Mouse (Mus musculus) heart, adult 2 months (tissue): ENCODE results near the gene Slamf1. TPM values are rescaled to one million over a fixed set of nuclear protein-coding genes. Genes with fewer than 3 reads are reported as not detected.

ENCODE experiments used
- DNase-seq, 2 experiments: peaks; one replicate each; pipeline ENCODE4 v3.0.0; 2021
- H3K27ac ChIP-seq: fragments of 200-600 bp; 2 replicates; pipeline ENCODE4 v1.8.1; 2022
- H3K27me3 ChIP-seq: fragments of 200-500 bp; 2 replicates; pipeline ENCODE4 v1.6.1; 2012; ENCODE audit warnings: mild to moderate bottlenecking, low read length, inconsistent platforms, mixed read lengths; ENCODE audit not compliant: control insufficient read depth, insufficient read depth
- H3K36me3 ChIP-seq: fragments of 200-500 bp; 2 replicates; pipeline ENCODE4 v1.6.1; 2012; ENCODE audit warnings: low read length, inconsistent platforms; ENCODE audit not compliant: control insufficient read depth, insufficient read depth
- H3K4me1 ChIP-seq: fragments of 200-500 bp; 2 replicates; pipeline ENCODE4 v1.6.1; 2011; ENCODE audit warnings: low read length; ENCODE audit not compliant: control insufficient read depth, insufficient read depth
- H3K4me3 ChIP-seq: fragments of 200-600 bp; 2 replicates; pipeline ENCODE4 v1.8.1; 2022
- H3K79me2 ChIP-seq: fragments of 200-500 bp; replicated peaks from 2 replicates; pipeline ENCODE4 v1.6.1; 2012; ENCODE audit warnings: mild to moderate bottlenecking, inconsistent platforms, low read length, moderate library complexity, mixed read lengths; ENCODE audit not compliant: control insufficient read depth, insufficient read depth
- H3K9ac ChIP-seq: fragments of 200-500 bp; 2 replicates; pipeline ENCODE4 v1.6.1; 2012; ENCODE audit warnings: low read depth, mild to moderate bottlenecking, control low read depth, inconsistent platforms, low read length, mixed read lengths
- CTCF ChIP-seq: fragments of 200-600 bp; IDR thresholded peaks from 2 replicates; pipeline ENCODE4 v1.8.1; 2022; ENCODE audit warnings: antibody characterized with exemption, mild to moderate bottlenecking, moderate library complexity
- EP300 ChIP-seq: fragments of 200-500 bp; IDR thresholded peaks from 2 replicates; pipeline ENCODE4 v1.6.1; 2011; ENCODE audit warnings: low read depth, low read length, control low read depth; ENCODE audit not compliant: insufficient read depth
- POLR2A ChIP-seq: fragments of 200-500 bp; IDR thresholded peaks from 2 replicates; pipeline ENCODE4 v1.6.1; 2011; ENCODE audit warnings: mild to moderate bottlenecking, low read depth, low read length, control low read depth; ENCODE audit not compliant: insufficient read depth
- WGBS: fragments of 180-500 bp; shearing (Covaris S2); methylation state at CpG from one replicate; pipeline ENCODE4 v1.1.7; 2018; 5-methylcytosine and 5-hydroxymethylcytosine counted together
- intact Hi-C: fragments of 180-260 bp; cut with DNase I; formaldehyde crosslinking; loops from one replicate; pipeline ENCODE4 v1.15.1; 2025
- polyA plus RNA-seq: library from polyadenylated mRNA; depleted of rRNA; stranded (reverse); fragments of >200 nt; gene quantifications from 2 replicates; pipeline ENCODE4 v1.2.3, GENCODE M21; 2012
- total RNA-seq, 2 experiments: library from RNA; stranded (reverse); gene quantifications; 2 replicates each; pipeline ENCODE4 v1.2.3; 2021

Gene Slamf1
- total and polyA plus RNA-seq, 3 experiments = 0.35 to 1.2 (median 0.47) TPM

DNA sequence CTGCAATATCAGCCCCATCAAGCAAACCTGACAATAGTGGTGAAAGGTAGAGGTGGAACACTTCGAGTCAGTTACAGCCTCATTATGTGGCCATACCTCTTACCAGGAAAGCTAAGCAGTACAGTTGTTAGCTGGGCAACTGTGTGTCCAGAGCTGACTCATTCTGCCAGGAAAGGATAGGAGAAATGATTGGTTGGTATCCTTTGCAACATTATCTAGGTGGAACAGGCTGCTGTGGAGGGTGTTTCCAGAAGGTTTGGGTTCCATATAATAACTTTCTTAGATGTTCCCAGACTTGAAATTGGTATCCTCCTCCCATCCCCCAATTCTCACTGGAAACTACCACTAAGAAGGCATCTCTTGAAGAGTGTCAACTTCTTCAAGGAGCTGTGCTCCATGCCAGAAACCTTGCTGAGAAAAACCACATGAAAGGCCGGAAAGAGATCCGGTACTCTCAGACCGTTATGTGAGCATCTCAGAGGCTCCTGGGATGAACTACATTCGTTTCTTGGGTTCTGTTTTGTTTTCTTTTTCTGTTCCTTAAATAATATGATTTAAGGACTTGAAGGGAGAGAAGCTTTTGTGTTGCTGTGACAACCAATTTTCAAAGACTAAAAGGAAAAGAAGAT, 15.5 kb downstream of the Slamf1 start:
- 78% methylated on average over 5 of the region's 5 CpGs for WGBS
- Histone ChIP-seq H3K36me3 (no peaks in the 10 kb centered on the region), H3K27me3 (no peaks in the 10 kb centered on the region), H3K9ac (no peak overlapping the region), H3K79me2 (no peaks in the 10 kb centered on the region), H3K27ac (no peak overlapping the region), H3K4me1 (no peaks in the 10 kb centered on the region), H3K4me3 (no peak overlapping the region)
- no peak for TF ChIP-seq EP300
- TF ChIP-seq CTCF = no peak
- TF ChIP-seq POLR2A = no peak
- no peak for DNase-seq
- intact Hi-C loops = no loop called here

DNA sequence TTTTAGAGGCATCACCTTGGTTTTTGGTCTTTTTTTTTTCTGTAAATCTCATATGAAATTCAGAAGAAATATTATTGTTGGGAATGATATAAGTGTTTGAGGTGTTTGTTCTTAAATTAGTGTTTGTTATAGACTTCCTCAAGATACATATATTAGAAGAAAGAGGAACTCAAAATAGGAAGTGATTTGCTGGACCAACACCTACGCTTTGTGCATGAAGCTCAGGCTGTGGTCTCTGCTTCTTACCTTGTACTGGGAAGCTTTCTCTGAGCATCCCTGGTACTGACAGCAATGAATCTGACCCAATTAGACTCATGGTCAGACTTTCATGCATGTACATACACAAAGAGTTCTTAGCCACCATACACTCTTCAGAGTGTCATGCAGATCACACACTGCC, 18.9 kb downstream of the Slamf1 start:
- Histone ChIP-seq H3K4me1 (no peaks in the 10 kb centered on the region), H3K79me2 (no peaks in the 10 kb centered on the region), H3K27me3 (no peaks in the 10 kb centered on the region), H3K36me3 (no peaks in the 10 kb centered on the region), H3K27ac (no peak overlapping the region), H3K9ac (no peak overlapping the region), H3K4me3 (no peak overlapping the region)
- TF ChIP-seq EP300 (no peak), POLR2A (no peak), CTCF (no peak)
- intact Hi-C loops = no loop called here
- WGBS = 89% methylated on average over 1 of the region's 1 CpGs
- DNase-seq = no peak

GRCm38 (mm10) chr1:171787281-171788015, 20.5 kb downstream of the Slamf1 start:
- Histone ChIP-seq H3K27me3 (no peaks in the 10 kb centered on the region), H3K79me2 (no peaks in the 10 kb centered on the region), H3K9ac (no peak overlapping the region), H3K4me3 (no peak overlapping the region), H3K27ac (no peak overlapping the region), H3K4me1 (no peaks in the 10 kb centered on the region), H3K36me3 (no peaks in the 10 kb centered on the region)
- WGBS = 58% methylated on average over 6 of the region's 6 CpGs
- DNase-seq = no peak
- intact Hi-C loops = no loop called here
- TF ChIP-seq EP300 = no peak
- no peak for TF ChIP-seq POLR2A
- no peak for TF ChIP-seq CTCF

DNA sequence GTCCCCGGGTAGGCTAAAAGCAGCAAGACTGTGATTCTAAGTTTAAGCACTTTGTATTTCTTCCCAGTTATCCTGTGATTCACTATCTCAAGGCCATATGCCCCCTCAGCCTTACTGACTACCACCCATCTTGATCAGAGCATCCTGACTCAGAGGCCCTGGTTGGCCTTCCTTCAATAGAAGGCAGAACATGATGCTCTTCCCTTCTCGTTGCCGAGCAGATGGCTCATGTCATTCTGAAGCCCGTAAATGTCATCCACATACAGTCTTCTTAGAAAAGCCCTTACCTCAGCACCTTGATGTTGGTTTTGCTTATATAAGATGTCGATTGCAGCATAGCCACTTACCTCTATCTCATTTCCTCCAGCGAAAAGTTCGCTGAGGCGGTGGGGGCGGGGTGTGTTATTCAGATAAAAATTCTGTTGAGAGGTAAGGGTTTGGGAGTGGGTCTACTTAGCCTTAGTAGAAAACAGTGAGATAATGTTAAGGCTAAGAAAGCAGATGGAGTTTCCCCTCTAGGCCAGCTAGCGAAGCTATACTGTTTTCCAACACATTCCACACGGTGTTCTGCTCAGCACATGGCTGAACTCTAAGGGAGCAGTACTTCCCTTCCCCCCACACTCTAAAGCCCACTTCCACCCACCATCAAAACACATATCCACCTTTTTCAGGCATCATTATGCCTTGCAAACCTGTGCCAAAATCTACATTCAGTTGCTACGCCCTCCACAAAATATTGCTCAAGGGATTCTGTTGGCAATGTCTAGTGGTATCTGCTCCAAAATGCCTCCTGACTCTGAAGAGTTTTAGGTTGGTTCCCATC, 21.7 kb downstream of the Slamf1 start:
- 54% methylated on average over 12 of the region's 12 CpGs for WGBS
- Histone ChIP-seq H3K27ac (no peak overlapping the region), H3K4me3 (no peak overlapping the region), H3K36me3 (no peaks in the 10 kb centered on the region), H3K9ac (no peak overlapping the region), H3K4me1 (no peaks in the 10 kb centered on the region), H3K27me3 (no peaks in the 10 kb centered on the region), H3K79me2 (no peaks in the 10 kb centered on the region)
- TF ChIP-seq CTCF = no peak
- no peak for TF ChIP-seq EP300
- intact Hi-C loops = no loop called here
- DNase-seq = no peak

DNA sequence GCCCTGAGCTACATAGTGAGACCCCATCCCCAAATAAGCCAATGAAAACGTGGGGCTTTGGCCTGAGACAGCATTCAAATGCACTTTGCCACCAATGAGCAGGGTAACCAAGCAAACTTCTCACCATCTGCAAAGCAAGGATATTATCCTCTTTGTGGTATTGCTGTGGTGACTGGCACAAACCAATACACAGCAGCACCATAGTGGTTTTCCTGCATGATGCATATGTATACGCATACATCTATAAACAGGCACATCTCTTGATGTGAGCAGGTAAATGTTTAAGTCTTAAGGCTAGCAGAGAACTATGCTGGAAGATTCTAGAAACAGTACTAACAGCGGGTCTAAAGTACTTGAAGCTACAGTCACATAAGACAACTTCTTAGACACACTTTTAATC, 22.5 kb downstream of the Slamf1 start:
- H3K4me1 ChIP-seq = no peaks in the 10 kb centered on the region
- H3K27ac ChIP-seq = no peak overlapping the region
- WGBS = 79% methylated on average over 3 of the region's 3 CpGs
- no peak for TF ChIP-seq CTCF
- no peak for TF ChIP-seq EP300
- TF ChIP-seq POLR2A = no peak
- intact Hi-C loops = no loop called here
- no peaks in the 10 kb centered on the region for H3K36me3 ChIP-seq
- H3K79me2 ChIP-seq = no peaks in the 10 kb centered on the region
- no peak overlapping the region for H3K4me3 ChIP-seq
- no peaks in the 10 kb centered on the region for H3K27me3 ChIP-seq
- H3K9ac ChIP-seq = no peak overlapping the region
- no peak for DNase-seq

GRCm38 (mm10) chr1:171791491-171791890, 24.6 kb downstream of the Slamf1 start:
- intact Hi-C loops = no loop called here

More at GRCm38 (mm10) chr1:171791491-171791890, 24.6 kb downstream of the Slamf1 start:
- Histone ChIP-seq H3K4me3 (no peak overlapping the region), H3K79me2 (no peaks in the 10 kb centered on the region), H3K27ac (no peak overlapping the region), H3K36me3 (no peaks in the 10 kb centered on the region), H3K27me3 (no peaks in the 10 kb centered on the region), H3K4me1 (no peaks in the 10 kb centered on the region), H3K9ac (no peak overlapping the region)
- WGBS = 63% methylated on average over 3 of the region's 3 CpGs
- TF ChIP-seq CTCF = no peak
- TF ChIP-seq POLR2A = no peak
- TF ChIP-seq EP300 = no peak
- DNase-seq = no peak
